Mouse (Mus musculus) thymus, postnatal 4 days (tissue): Measurements from ENCODE around the gene St5.

Experiments
- DNase-seq: peaks from one replicate; pipeline ENCODE4 v3.0.0; 2021

Gene St5

GRCm38 (mm10) chr7:109636086-109636792 is 67.2 kb downstream of the St5 start:
- DNase-seq: no peak

DNA sequence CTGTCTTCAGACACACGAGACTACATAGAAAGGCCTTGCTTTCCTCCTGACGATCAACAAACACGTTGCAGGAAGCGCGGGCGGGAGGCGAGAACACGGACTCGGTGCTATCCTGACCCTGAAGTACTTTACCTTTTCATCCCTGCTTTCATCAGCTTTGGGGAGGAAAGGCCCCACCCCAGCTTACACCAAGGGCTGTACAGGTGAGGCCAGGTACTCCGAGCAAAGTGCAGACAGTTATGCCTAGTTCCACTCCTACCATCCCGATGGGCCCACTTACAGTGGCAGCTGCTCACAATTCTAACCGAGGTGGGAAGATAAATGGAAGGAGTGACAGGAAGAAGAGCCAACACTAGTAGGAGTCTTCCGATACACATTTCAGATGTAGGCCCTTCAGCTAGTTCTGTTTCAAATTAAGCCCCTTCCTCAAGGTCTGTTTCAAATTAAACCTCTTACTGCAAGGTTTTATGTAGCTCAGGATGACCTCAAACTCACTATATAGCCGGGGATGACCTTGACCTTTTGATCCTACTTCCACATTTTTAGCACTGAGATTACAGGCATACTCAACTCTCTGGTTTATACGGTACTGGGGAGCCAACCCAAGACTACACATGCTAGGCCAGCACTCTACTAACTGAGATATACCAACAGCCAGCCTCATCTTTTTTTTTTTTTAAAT is 69.9 kb downstream of the St5 start:
- DNase-seq: no peak

DNA sequence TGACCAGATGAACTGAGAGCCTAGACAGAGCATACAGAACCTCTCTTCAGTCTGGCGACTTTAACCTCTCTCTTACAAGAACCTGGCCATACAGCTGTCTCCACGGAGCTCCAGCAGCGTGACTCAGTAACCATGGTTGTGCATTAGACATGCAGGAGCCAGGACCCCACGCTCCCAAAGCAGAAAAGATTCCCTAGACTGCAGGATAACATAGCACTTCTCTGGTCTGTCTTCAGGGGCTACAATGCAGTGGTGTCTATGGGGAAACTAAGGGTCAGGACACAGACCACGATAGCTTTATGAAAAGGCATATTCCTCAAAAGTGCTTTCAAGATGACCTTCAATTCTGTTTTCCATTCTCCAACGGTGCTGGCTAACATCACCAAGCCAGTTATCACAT is 72.1 kb downstream of the St5 start:
- no peak for DNase-seq

- DNase-seq: no peak
Measured at GRCm38 (mm10) chr7:109629871-109630778, 73.3 kb downstream of the St5 start.

DNA sequence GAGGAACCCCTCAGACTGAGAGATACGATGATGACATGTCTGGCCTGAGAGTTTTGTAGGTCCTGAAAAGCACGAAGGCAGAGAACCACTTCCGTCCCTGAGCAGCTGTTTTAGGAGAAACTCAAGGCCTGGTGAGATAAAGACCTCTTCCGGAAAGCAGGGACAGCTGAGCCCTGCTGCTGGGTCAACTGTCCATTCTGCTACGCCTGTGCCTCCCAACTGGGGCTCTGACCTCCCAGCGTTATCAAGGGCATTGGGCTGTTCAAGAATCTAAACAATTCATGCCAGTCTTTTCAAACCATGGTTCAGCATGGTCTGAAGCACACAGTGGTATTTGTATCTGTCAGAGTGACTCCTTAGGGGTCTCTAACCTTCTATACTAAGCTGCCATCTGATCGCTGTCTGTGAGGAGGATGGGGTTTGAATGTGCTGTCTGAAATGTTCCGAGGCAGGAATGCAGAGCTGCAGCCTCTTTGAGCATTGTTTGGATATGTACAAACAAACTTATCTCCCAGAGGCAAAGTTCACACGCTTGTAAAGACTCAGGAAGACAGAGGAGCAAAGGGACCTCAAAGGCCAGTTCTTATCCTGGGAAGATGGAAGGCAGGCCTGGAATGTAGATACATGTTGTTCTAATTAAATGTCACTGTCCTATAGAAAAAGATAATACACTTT is 74.3 kb downstream of the St5 start:
- DNase-seq: no peak

GRCm38 (mm10) chr7:109627851-109628250 is 75.6 kb downstream of the St5 start:
- DNase-seq: no peak

DNA sequence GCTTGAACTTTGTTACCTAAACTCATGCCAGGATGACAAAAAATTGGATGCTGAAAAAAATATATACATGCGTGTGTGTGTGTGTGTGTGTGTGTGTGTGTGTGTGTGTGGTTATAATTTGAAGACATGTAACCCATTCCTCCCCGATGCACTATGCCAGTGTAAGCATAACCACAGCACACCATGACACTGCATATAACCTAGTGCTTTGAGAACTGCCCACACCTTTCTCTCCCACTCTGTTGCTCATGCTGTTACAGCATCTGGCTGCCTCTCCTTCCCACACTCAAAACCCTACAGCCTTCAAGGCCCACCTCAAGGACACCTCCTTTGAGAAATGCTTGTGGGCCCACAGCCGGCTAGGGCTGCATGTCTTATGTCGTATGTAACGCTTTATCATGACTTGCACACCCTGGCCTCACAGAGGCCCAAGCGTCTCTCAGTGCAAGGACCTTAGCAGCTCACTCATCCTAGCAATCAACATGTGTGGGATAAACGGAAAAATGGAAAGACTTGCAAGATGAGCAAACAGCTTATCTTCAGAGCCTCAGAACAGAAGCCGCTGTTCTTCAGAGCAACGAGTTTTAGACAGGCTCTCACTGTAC is 81.1 kb downstream of the St5 start:
- no peak for DNase-seq

- no peak for DNase-seq
Measured at GRCm38 (mm10) chr7:109620967-109621366, 82.4 kb downstream of the St5 start.

GRCm38 (mm10) chr7:109620288-109620687 is 83.1 kb downstream of the St5 start:
- no peak for DNase-seq

- DNase-seq: peak; percentile 86
Measured at GRCm38 (mm10) chr7:109618721-109619120, 84.7 kb downstream of the St5 start.

GRCm38 (mm10) chr7:109617838-109618237 is 85.6 kb downstream of the St5 start:
- DNase-seq: no peak

DNA sequence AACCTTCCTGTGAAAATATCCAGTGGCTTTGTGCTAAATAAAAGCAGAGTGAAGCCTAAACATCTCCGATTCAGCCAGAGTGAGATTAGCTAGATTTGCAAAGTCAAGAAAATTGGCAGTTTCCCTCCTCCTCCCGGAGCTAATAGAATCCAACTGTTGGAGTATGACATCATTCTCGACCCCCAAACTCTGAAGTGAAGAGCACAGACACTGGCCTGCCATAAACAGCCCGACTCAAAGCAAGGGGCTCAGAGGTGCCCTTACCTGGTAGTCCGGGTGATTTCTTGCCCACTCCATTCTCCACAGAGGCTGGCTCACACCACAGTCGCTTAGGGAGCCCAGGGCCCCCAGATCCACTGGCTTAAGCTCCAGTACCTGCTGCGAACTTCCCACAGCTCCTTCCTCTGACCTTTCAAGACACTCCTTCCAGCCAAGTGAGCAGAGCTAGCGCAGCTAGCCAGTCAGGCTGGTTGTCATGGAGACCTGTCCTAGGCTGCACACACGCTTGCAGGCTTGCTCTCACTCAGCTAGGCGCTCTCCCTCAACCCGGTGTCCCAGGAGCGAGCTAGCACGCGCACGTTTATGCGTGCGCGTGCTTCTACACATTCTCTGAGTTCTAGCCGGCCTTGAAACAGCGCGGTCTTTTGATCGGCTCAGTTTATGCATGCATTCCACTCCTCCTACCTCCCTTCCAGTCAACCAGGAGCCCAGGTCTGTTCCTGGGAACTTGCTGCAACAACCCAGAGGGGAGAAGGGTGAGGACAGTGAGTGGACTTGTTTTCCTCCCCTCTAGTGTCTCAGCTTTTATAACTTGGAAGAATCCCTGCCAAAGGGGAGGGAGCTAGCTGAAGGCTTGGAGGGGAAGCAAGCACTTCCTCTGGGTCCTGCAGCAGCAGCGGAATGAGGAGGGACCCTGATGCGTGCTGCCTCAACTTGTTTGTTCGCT is 87.1 kb downstream of the St5 start:
- peak; percentile 65 for DNase-seq

GRCm38 (mm10) chr7:109615601-109616000 is 87.8 kb downstream of the St5 start:
- no peak for DNase-seq

GRCm38 (mm10) chr7:109614939-109615338 is 88.5 kb downstream of the St5 start:
- DNase-seq: no peak

- DNase-seq: no peak
Measured at GRCm38 (mm10) chr7:109613531-109614021, 89.8 kb downstream of the St5 start.

DNA sequence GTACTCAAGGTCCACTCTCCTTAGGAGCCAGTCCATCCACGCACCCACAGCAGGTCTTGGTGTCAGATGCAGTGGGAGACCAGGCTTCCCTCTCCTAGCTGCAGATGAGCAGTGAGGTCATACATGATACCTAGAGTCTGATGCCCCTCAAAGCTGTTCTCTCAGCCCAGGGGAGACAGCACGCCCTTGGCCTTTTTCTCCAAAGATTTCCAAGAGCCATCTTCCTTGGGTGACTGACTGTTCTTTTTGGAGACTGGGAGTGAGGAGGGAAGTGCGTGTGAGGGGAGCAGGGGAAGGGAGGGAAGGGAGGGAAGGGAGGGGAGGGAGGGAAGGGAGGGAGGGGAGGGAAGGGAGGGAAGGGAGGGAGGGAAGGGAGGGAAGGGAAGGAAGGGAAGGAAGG is 90.4 kb downstream of the St5 start:
- DNase-seq: no peak

DNA sequence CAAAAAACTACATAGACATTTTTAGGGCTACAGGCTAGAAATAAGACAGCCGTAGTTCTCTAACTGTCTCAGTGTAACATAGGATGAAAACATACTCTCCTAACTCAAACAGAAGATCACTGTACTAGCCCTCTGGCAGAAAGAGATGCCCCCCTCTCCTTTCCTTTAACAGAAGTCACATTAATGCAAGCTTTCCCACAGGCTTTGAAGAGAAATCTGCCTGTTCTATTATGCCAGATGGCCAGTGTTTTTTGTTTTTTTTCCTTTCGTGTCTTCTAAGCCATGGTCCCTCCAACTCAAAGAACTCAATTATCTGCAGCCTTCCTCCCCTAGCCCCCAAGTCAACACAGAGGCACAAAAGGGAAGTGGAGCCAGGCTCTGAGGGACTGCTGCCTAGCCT is 90.9 kb downstream of the St5 start:
- DNase-seq: no peak

GRCm38 (mm10) chr7:109610348-109610747 is 93.1 kb downstream of the St5 start:
- DNase-seq: no peak

DNA sequence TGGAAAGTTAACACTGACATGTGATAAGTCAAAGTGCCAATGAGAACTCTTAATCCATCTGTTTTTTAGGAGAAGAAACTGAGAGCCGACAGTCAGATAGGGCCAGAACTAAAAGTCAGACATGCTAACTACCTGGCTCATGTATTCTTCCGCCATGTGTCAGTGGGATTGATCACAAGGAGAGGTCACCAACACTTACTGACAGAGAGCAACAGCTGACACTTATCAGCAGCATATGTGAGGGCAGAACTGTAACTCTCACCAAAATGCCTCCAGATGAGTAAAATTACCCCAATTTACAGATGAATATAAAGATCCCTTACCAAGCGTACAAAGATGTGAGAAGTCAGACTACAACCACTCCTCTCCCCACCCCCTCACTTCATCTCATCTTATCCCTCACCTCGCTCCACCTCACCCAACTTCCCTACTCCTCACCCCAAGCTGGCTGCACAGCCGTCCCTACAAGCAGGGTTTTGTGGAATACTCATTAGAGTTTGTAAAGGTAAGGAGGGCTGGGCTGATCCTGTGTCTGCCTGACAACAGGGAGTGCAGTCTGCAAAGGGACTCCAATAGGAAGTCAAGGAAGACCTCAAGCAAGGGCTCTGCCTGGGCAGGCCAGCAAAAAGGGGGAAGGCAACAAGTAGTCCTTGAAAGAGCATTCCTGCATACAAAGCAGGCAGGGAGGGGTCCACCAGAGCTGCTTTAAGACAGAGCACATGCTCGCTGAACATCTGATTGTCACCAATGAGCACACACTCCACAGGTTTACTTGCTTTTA is 93.7 kb downstream of the St5 start:
- no peak for DNase-seq

DNA sequence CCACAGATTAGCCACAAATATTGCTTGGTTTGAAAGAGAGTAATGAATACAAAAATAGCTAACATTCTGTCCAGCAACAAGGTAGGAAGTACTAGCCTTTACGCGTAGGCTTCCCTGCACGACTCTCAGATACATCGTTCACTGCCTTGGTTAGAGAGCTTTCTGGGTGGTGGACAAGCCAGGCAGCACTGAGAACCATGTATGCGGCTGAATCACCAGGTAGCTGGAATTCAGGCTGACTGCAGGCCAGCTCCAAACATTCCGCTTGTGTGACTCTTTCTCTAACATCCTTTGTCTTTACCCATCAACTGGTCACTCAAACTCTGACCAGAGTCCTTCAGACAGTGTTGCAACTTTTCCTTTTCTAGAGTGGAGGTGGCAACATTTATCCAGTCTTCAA is 94.6 kb downstream of the St5 start:
- no peak for DNase-seq
